ENCODE assay signal across 21 mouse cellular contexts in the genomic region with DNA sequence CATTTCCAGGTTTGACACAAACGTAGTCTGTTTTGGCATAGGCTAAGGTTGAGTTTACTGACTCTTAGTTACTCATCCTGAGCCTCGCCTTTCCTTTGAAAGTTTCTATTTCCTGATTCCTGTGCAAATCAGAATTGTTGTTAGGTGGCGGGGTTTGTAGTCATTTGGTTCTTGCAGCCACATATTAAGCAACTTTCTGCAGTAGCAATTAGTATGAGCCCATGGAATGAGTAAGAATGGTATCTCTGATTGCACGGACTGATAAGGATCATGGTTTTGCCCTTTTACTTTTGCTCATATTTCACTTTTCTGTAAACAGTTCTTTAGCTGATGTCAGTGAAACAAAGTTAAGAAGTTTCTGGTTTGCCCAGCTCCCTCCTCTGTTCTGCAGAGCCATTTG. TPM values are rescaled to one million over a fixed set of nuclear protein-coding genes. Genes with fewer than 3 reads are reported as not detected.
A peak's percentile ranks its signal among the peaks of the same experiment; 100 is the strongest.
DNase-seq lines count a peak whose midpoint lies in the region; ATAC-seq and TF ChIP-seq lines count a peak whose summit lies in the region.
"Had no signal": no experiment of that assay in that cellular context is flagged by ENCODE, and none has a peak within 500 bp of the region (broad histone marks: within the 10 kb centered on the region; RNA-seq: fewer than 3 reads in every experiment).

No protein-coding gene starts in this region.

- H3K4me3 ChIP-seq in hindbrain, embryonic 10.5 days: no peak overlapping the region
- H3K4me3 ChIP-seq in hindbrain, postnatal 0 days (ENCODE audit: low read length): no peak overlapping the region
- H3K4me3 ChIP-seq in MEL (ENCODE audit: control insufficient read depth in 1 of 2, insufficient read depth in 1 of 2, low read depth in 2 of 2, low read length in 2 of 2): no peak overlapping the region
- no peak overlapping the region for H3K4me3 ChIP-seq in left cerebral cortex, adult 2 months
- H3K4me3 ChIP-seq: embryonic facial prominence, embryonic 15.5 days; erythroblast, embryonic 14.5 days; forebrain, embryonic 10.5 days; gastrocnemius, adult 2 months; heart, embryonic 12.5 days; hindbrain, embryonic 15.5 days had no signal

- no peak for TF ChIP-seq RAD21 in MEL (IDR thresholded peaks at IDR 0.05; ENCODE audit: low read depth, low read length)

- no peak overlapping the region for H3K9ac ChIP-seq in hindbrain, postnatal 0 days (replicated peaks; ENCODE audit: low read length)
- H3K9ac ChIP-seq in MEL (ENCODE audit: control insufficient read depth, low read depth, low read length, poor library complexity, severe bottlenecking): no peak overlapping the region
- H3K9ac ChIP-seq: embryonic facial prominence, embryonic 15.5 days; heart, embryonic 12.5 days; hindbrain, embryonic 15.5 days had no signal

- TF ChIP-seq POLR2A in MEL (IDR thresholded peaks at IDR 0.05; ENCODE audit: control insufficient read depth in 1 of 2, insufficient read depth in 1 of 2, low read depth in 1 of 2, low read length in 2 of 2, poor library complexity in 1 of 2): no peak

- TF ChIP-seq EP300 in MEL (IDR thresholded peaks at IDR 0.05; ENCODE audit: low read depth in 1 of 2, low read length in 2 of 2): no peak

- peaks cover 6% of the 10 kb centered on the region; the same call in 1 of the 2 replicates for H3K4me1 ChIP-seq in hindbrain, embryonic 10.5 days (replicated peaks)
- no peaks in the 10 kb centered on the region for H3K4me1 ChIP-seq in hindbrain, postnatal 0 days (ENCODE audit: insufficient read depth, low read length)
- no peaks in the 10 kb centered on the region for H3K4me1 ChIP-seq in MEL (ENCODE audit: control insufficient read depth in 1 of 2, insufficient read depth in 2 of 2, low read length in 2 of 2)
- H3K4me1 ChIP-seq: embryonic facial prominence, embryonic 15.5 days; heart, embryonic 12.5 days; hindbrain, embryonic 15.5 days had no signal

- H3K27me3 ChIP-seq in hindbrain, embryonic 10.5 days (ENCODE audit: insufficient read depth, poor library complexity, severe bottlenecking): no peaks in the 10 kb centered on the region
- no peaks in the 10 kb centered on the region for H3K27me3 ChIP-seq in hindbrain, postnatal 0 days (ENCODE audit: insufficient read depth, low read length)
- H3K27me3 ChIP-seq in MEL (ENCODE audit: control insufficient read depth in 1 of 2, insufficient read depth in 2 of 2, low read length in 2 of 2): no peaks in the 10 kb centered on the region
- H3K27me3 ChIP-seq: CH12.LX; embryonic facial prominence, embryonic 15.5 days; heart, embryonic 12.5 days; hindbrain, embryonic 15.5 days had no signal

- intact Hi-C loops in left cerebral cortex, adult 2 months (cut with DNase I): loop anchor here (2.0 kb wide), 1 partner anchor 193 kb away; the partner anchor contains the start of gene Wnt7b

- 0 out of 2 replicates have a peak overlapping the region, but pooled peaks have one; percentile 40 for H3K27ac ChIP-seq in hindbrain, embryonic 10.5 days
- H3K27ac ChIP-seq in hindbrain, postnatal 0 days: no peak overlapping the region
- no peak overlapping the region for H3K27ac ChIP-seq in MEL (ENCODE audit: control insufficient read depth, low read depth, low read length)
- H3K27ac ChIP-seq in left cerebral cortex, adult 2 months: no peak overlapping the region
- H3K27ac ChIP-seq: embryonic facial prominence, embryonic 15.5 days; forebrain, embryonic 10.5 days; gastrocnemius, adult 2 months; hindbrain, embryonic 15.5 days had no signal

- ATAC-seq in hindbrain, postnatal 0 days: no peak
- peak; percentile 64 for ATAC-seq in inflammation-experienced regulatory T-cells, adult 6 months
- ATAC-seq: forebrain, embryonic 14.5 days; intestine, embryonic 16.5 days had no signal

- no peaks in the 10 kb centered on the region for H3K79me2 ChIP-seq in MEL (ENCODE audit: control insufficient read depth, insufficient read depth, low read length, poor library complexity)

- no peak overlapping the region for H3K4me2 ChIP-seq in hindbrain, postnatal 0 days (ENCODE audit: low read depth, low read length)
- H3K4me2 ChIP-seq: embryonic facial prominence, embryonic 15.5 days; heart, embryonic 12.5 days; hindbrain, embryonic 15.5 days had no signal

- no peak for DNase-seq in hindbrain, embryonic 10.5 days (ENCODE audit: low spot score)
- no peak for DNase-seq in hindbrain, postnatal 0 days (ENCODE audit: low spot score)
- DNase-seq in MEL (ENCODE audit: low read depth, low spot score): no peak
- no peak for DNase-seq in left cerebral cortex, adult 2 months (ENCODE audit: extremely low spot score in 1 of 2, low spot score in 2 of 2)
- no peak for DNase-seq in lung, adult 18-20 months
- no peak for DNase-seq in layer of hippocampus, adult 18-20 months (ENCODE audit: low spot score in 2 of 2)
- DNase-seq: adrenal gland, postnatal 36 days; cerebellum, adult 8-10 months; cerebellum, postnatal 14 days; embryo, embryonic 11 days; gastrocnemius, adult 2 months; gastrocnemius, postnatal 25 days had no signal

- H3K36me3 ChIP-seq in hindbrain, embryonic 10.5 days: peaks cover 81% of the 10 kb centered on the region
- peaks cover 11% of the 10 kb centered on the region; the same call in 1 of the 2 replicates for H3K36me3 ChIP-seq in hindbrain, postnatal 0 days (ENCODE audit: insufficient read depth, low read length)
- H3K36me3 ChIP-seq in MEL (ENCODE audit: control insufficient read depth in 1 of 2, insufficient read depth in 2 of 2, low read length in 2 of 2): no peaks in the 10 kb centered on the region

- no peaks in the 10 kb centered on the region for H3K9me3 ChIP-seq in hindbrain, embryonic 10.5 days
- no peaks in the 10 kb centered on the region for H3K9me3 ChIP-seq in hindbrain, postnatal 0 days (ENCODE audit: low read length)
- no peaks in the 10 kb centered on the region for H3K9me3 ChIP-seq in MEL (replicated peaks; ENCODE audit: insufficient read depth, low read length)
- H3K9me3 ChIP-seq: embryonic facial prominence, embryonic 15.5 days; forebrain, embryonic 10.5 days; heart, embryonic 12.5 days; hindbrain, embryonic 15.5 days had no signal

- TF ChIP-seq CTCF in hindbrain, postnatal 0 days (IDR thresholded peaks at IDR 0.05; ENCODE audit: low read depth): no peak
- no peak for TF ChIP-seq CTCF in MEL (IDR thresholded peaks at IDR 0.05 in 2 of 3, conservative IDR thresholded peaks at IDR 0.05 in 1 of 3; ENCODE audit: control insufficient read depth in 1 of 3, insufficient read depth in 1 of 3, low read depth in 2 of 3, low read length in 3 of 3, poor library complexity in 1 of 3, severe bottlenecking in 1 of 3)
- no peak for TF ChIP-seq CTCF in left cerebral cortex, adult 2 months (IDR thresholded peaks at IDR 0.05)

- WGBS in hindbrain, embryonic 10.5 days: 94% methylated on average over 4 of the region's 4 CpGs
- WGBS in hindbrain, postnatal 0 days: 90% methylated on average over 4 of the region's 4 CpGs

TF ChIP-seq in MEL, 35 proteins besides CTCF, POLR2A, EP300 and RAD21:
- TF ChIP-seq ZMIZ1 (IDR thresholded peaks at IDR 0.05; ENCODE audit: low read depth, low read length) (no peak), RCOR1 (IDR thresholded peaks at IDR 0.05; ENCODE audit: low read depth, low read length) (no peak), MAZ (IDR thresholded peaks at IDR 0.05; ENCODE audit: low read depth, low read length) (no peak), GATA1 (IDR thresholded peaks at IDR 0.05; ENCODE audit: low read depth, low read length) (peak; percentile 39; the same call in 1 of the 2 replicates)

RNA-seq across cellular contexts. Expression of gene Atxn10, which starts 53.9 kb away (rescaled TPM):
- 349 and 385 TPM in 2 replicates for polyA plus RNA-seq in hindbrain, embryonic 10.5 days (2016; fragmentation: Nextera tagmentation; extraction: Ambion mirVana)
- 292 and 298 TPM in 2 replicates for total RNA-seq in hindbrain, postnatal 0 days (2014; rRNA removed)
- polyA plus RNA-seq in hindbrain, postnatal 0 days (2015; fragmentation: Nextera tagmentation; extraction: Ambion mirVana): 485 and 499 TPM in 2 replicates
- 24.5 and 28.8 TPM in 2 replicates for total RNA-seq in MEL (2012; rRNA removed)
- 10 to 100 TPM; 45.0 to 75.6 TPM for polyA plus RNA-seq in MEL (2012; ENCODE audit: insufficient read depth in 1 of 2, insufficient read length in 2 of 2, low read depth in 1 of 2, low replicate concordance in 2 of 2, missing spikeins in 1 of 2)
- polyA plus RNA-seq in inflammation-experienced regulatory T-cells, adult 6 months (2017; shearing (Covaris generic)): 100 to 1,000 TPM; 104 to 140 (median 107) TPM
- total RNA-seq in left cerebral cortex, adult 2 months (2021): 100 to 1,000 TPM; 238 to 262 TPM
- total RNA-seq in layer of hippocampus, adult 18-20 months (2021): 100 to 1,000 TPM; 286 to 293 TPM
